ENCODE assay signal across 9 mouse cellular contexts in the genomic region with DNA sequence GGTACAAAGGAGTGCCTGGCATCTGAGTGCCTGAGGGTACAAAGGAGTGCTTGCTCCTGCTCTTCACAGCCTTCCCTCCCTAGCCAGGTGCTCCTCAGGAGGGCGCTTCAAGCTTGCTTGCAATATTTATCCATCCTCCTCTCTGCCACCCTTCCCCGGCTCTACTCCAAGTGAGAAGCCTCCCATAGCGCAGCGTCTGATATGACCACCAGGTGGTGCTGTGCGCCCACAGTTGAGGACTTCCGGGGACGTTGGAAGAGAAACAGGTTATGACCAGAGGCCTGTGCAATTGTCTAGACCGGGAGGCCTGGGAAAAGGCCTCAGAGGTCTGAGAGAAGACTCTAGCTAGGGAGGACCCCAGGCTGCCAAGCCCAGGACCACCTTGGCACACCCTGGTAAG. TPM values are rescaled to one million over a fixed set of nuclear protein-coding genes. Genes with fewer than 3 reads are reported as not detected.
A peak's percentile ranks its signal among the peaks of the same experiment; 100 is the strongest.
DNase-seq lines count a peak whose midpoint lies in the region; ATAC-seq lines count a peak whose summit lies in the region.
"Had no signal": no experiment of that assay in that cellular context is flagged by ENCODE, and none has a peak within 500 bp of the region (broad histone marks: within the 10 kb centered on the region; RNA-seq: fewer than 3 reads in every experiment).

No protein-coding gene starts in this region.

- no peak overlapping the region for H3K4me2 ChIP-seq in heart, embryonic 15.5 days
- no peak overlapping the region for H3K4me2 ChIP-seq in liver, embryonic 13.5 days

- DNase-seq in c-Kit-negative CD71-positive TER-119-positive erythroid progenitor cells, embryonic 14.5 days (ENCODE audit: low read depth, low spot score), result peak; percentile 31
- DNase-seq in forebrain, embryonic 10.5 days (ENCODE audit: extremely low spot score, low spot score), result peak; percentile 93
- DNase-seq in kidney, postnatal 14 days, result peak; percentile 92
- peak; percentile 59 for DNase-seq in liver, embryonic 13.5 days
- peak; percentile 83 to 86 for DNase-seq in natural killer cell, adult 2 months (ENCODE audit: low spot score in 2 of 2)
- DNase-seq in splenic B cell, adult 2 months (ENCODE audit: low read depth, low spot score), result peak; percentile 90

- no peak overlapping the region for H3K4me3 ChIP-seq in forebrain, embryonic 10.5 days
- no peak overlapping the region for H3K4me3 ChIP-seq in heart, embryonic 15.5 days
- H3K4me3 ChIP-seq in liver, embryonic 13.5 days (replicated peaks), result no peak overlapping the region
- H3K4me3 ChIP-seq: erythroblast, embryonic 14.5 days had no signal

- no peaks in the 10 kb centered on the region for H3K9me3 ChIP-seq in forebrain, embryonic 10.5 days
- H3K9me3 ChIP-seq in heart, embryonic 15.5 days (replicated peaks), result no peaks in the 10 kb centered on the region
- no peaks in the 10 kb centered on the region for H3K9me3 ChIP-seq in liver, embryonic 13.5 days (replicated peaks)

- WGBS in forebrain, embryonic 10.5 days, result under 1% methylated on average over 8 of the region's 8 CpGs
- WGBS in heart, embryonic 15.5 days, result 0% methylated on average over 8 of the region's 8 CpGs
- WGBS in liver, embryonic 13.5 days (ENCODE audit: insufficient replicate concordance), result 1% methylated on average over 8 of the region's 8 CpGs

- H3K4me1 ChIP-seq in forebrain, embryonic 10.5 days, result peaks cover 52% of the 10 kb centered on the region
- peaks cover 2% of the 10 kb centered on the region; the same call in 1 of the 2 replicates for H3K4me1 ChIP-seq in heart, embryonic 15.5 days (replicated peaks)
- H3K4me1 ChIP-seq in liver, embryonic 13.5 days (replicated peaks), result peaks cover 4% of the 10 kb centered on the region; the same call in 1 of the 2 replicates

- peak; percentile 89 for ATAC-seq in CD4-positive, CD25-positive, alpha-beta regulatory T cell, adult 4 months
- ATAC-seq in heart, embryonic 15.5 days (replicated peaks; ENCODE audit: insufficient number of reproducible peaks, insufficient read depth, low FRiP score, low read depth), result peak; percentile 58
- peak; percentile 70; the same call in 1 of the 2 replicates for ATAC-seq in liver, embryonic 13.5 days (ENCODE audit: low read depth)

- peak overlapping the region; percentile 59 for H3K27ac ChIP-seq in forebrain, embryonic 10.5 days
- H3K27ac ChIP-seq in heart, embryonic 15.5 days, result no peak overlapping the region
- H3K27ac ChIP-seq in liver, embryonic 13.5 days, result no peak overlapping the region

- H3K27me3 ChIP-seq in forebrain, embryonic 10.5 days (ENCODE audit: poor library complexity, severe bottlenecking), result peaks cover 73% of the 10 kb centered on the region
- peaks cover 66% of the 10 kb centered on the region for H3K27me3 ChIP-seq in heart, embryonic 15.5 days
- peaks cover 72% of the 10 kb centered on the region for H3K27me3 ChIP-seq in liver, embryonic 13.5 days
- no peaks in the 10 kb centered on the region for H3K27me3 ChIP-seq in splenic B cell, adult 2 months (ENCODE audit: control insufficient read depth, insufficient read depth, low read length, poor library complexity, severe bottlenecking)

- H3K36me3 ChIP-seq in forebrain, embryonic 10.5 days (replicated peaks), result peaks cover 1% of the 10 kb centered on the region
- H3K36me3 ChIP-seq in heart, embryonic 15.5 days, result no peaks in the 10 kb centered on the region
- H3K36me3 ChIP-seq in liver, embryonic 13.5 days, result no peaks in the 10 kb centered on the region
- H3K36me3 ChIP-seq in splenic B cell, adult 2 months (ENCODE audit: control insufficient read depth, insufficient read depth, low read length, poor library complexity, severe bottlenecking), result no peaks in the 10 kb centered on the region

- peak overlapping the region; percentile 36; the same call in 1 of the 2 replicates for H3K9ac ChIP-seq in heart, embryonic 15.5 days
- H3K9ac ChIP-seq in liver, embryonic 13.5 days, result no peak overlapping the region

RNA-seq across cellular contexts. Expression of a gene that starts 6.7 kb away (rescaled TPM):
- 1 to 10 TPM in 1 of 2 experiments, under 1 TPM in 1; 0.95 to 1.2 TPM for polyA plus RNA-seq in CD4-positive, CD25-positive, alpha-beta regulatory T cell, adult 4 months (2017; shearing (Covaris generic))
- 0.96 and 0.98 TPM in 2 replicates for polyA plus RNA-seq in forebrain, embryonic 10.5 days (2016; fragmentation: Nextera tagmentation; extraction: Ambion mirVana)
- polyA plus RNA-seq in heart, embryonic 15.5 days (2015; fragmentation: Nextera tagmentation; extraction: Ambion mirVana), result 1.3 and 1.5 TPM in 2 replicates
- polyA plus RNA-seq in liver, embryonic 13.5 days (2015; fragmentation: Nextera tagmentation; extraction: Ambion mirVana), result 1.2 and 1.3 TPM in 2 replicates

RNA-seq across cellular contexts. Expression of a gene that starts 12.9 kb away (rescaled TPM):
- polyA plus RNA-seq in CD4-positive, CD25-positive, alpha-beta regulatory T cell, adult 4 months (2017; shearing (Covaris generic)), result 10 to 100 TPM; 12.2 to 16.9 TPM
- polyA plus RNA-seq in forebrain, embryonic 10.5 days (2016; fragmentation: Nextera tagmentation; extraction: Ambion mirVana), result 21.2 and 22.7 TPM in 2 replicates
- polyA plus RNA-seq in heart, embryonic 15.5 days (2015; fragmentation: Nextera tagmentation; extraction: Ambion mirVana), result 22.2 and 22.7 TPM in 2 replicates
- polyA plus RNA-seq in liver, embryonic 13.5 days (2015; fragmentation: Nextera tagmentation; extraction: Ambion mirVana), result 11.2 and 11.4 TPM in 2 replicates

RNA-seq across cellular contexts. Expression of a gene that starts 51.1 kb away (rescaled TPM):
- not detected for polyA plus RNA-seq in CD4-positive, CD25-positive, alpha-beta regulatory T cell, adult 4 months (2017; shearing (Covaris generic))
- polyA plus RNA-seq in forebrain, embryonic 10.5 days (2016; fragmentation: Nextera tagmentation; extraction: Ambion mirVana), result not detected in 2 replicates
- polyA plus RNA-seq in heart, embryonic 15.5 days (2015; fragmentation: Nextera tagmentation; extraction: Ambion mirVana), result 0.22 TPM in 1 of 2 replicates, not detected in the other
- polyA plus RNA-seq in liver, embryonic 13.5 days (2015; fragmentation: Nextera tagmentation; extraction: Ambion mirVana), result not detected in 2 replicates
- polyA plus RNA-seq: erythroblast, embryonic 14.5 days had no signal

Comparison
In these comparisons a context has a peak if more than half of its experiments do, and no peak if none do; other contexts are left out.
1. DNase-seq: peak in every context shown above with its lines; median percentile 93 in forebrain, embryonic 10.5 days; 92 in kidney, postnatal 14 days; 90 in splenic B cell, adult 2 months; 84 in natural killer cell, adult 2 months; 59 in liver, embryonic 13.5 days; 31 in c-Kit-negative CD71-positive TER-119-positive erythroid progenitor cells, embryonic 14.5 days.